In genomic region chr1:61035270-61035669, GRCm38 (mm10) we compare ENCODE assay signal across 28 mouse cellular contexts. TPM values are rescaled to one million over a fixed set of nuclear protein-coding genes. Genes with fewer than 3 reads are reported as not detected.
"Had no signal": no experiment of that assay in that cellular context is flagged by ENCODE, and none has a peak within 500 bp of the region (broad histone marks: within the 10 kb centered on the region; RNA-seq: fewer than 3 reads in every experiment).

No protein-coding gene starts in this region.

- H3K9ac ChIP-seq: heart, embryonic 12.5 days; hindbrain, embryonic 12.5 days; hindbrain, embryonic 14.5 days; intestine, embryonic 15.5 days; limb, embryonic 13.5 days; limb, embryonic 15.5 days; liver, embryonic 12.5 days; liver, embryonic 14.5 days had no signal

- H3K36me3 ChIP-seq: heart, embryonic 10.5 days; heart, embryonic 12.5 days; hindbrain, embryonic 10.5 days; hindbrain, embryonic 12.5 days; intestine, embryonic 15.5 days; limb, embryonic 13.5 days; limb, embryonic 15.5 days; liver, embryonic 12.5 days had no signal

- H3K4me2 ChIP-seq: heart, embryonic 12.5 days; hindbrain, embryonic 12.5 days; hindbrain, embryonic 14.5 days; intestine, embryonic 15.5 days; limb, embryonic 13.5 days; limb, embryonic 15.5 days; liver, embryonic 12.5 days had no signal

- H3K27me3 ChIP-seq: heart, embryonic 12.5 days; hindbrain, embryonic 12.5 days; intestine, embryonic 15.5 days; limb, embryonic 13.5 days; limb, embryonic 15.5 days; liver, embryonic 12.5 days had no signal

- DNase-seq: gastrocnemius, postnatal 14 days; gastrocnemius, postnatal 36 days; heart, adult 18-20 months; heart, postnatal 10 days; heart, postnatal 4 days; kidney, adult 18-20 months; kidney, adult 8-10 months; kidney, postnatal 14 days; kidney, postnatal 36 days; left cerebral cortex, postnatal 4 days had no signal

- H3K27ac ChIP-seq: heart, embryonic 10.5 days; hindbrain, embryonic 10.5 days; hindbrain, embryonic 12.5 days; hindbrain, embryonic 14.5 days; intestine, embryonic 15.5 days; kidney, postnatal 0 days; layer of hippocampus, adult 2 months; limb, embryonic 13.5 days; limb, embryonic 15.5 days; liver, embryonic 12.5 days; liver, embryonic 14.5 days had no signal

- ATAC-seq: hindbrain, embryonic 16.5 days; intestine, embryonic 15.5 days; intestine, postnatal 0 days; liver, embryonic 12.5 days had no signal

- H3K4me1 ChIP-seq: heart, embryonic 10.5 days; heart, embryonic 12.5 days; hindbrain, embryonic 10.5 days; hindbrain, embryonic 12.5 days; intestine, embryonic 15.5 days; limb, embryonic 13.5 days; liver, embryonic 12.5 days had no signal

- H3K4me3 ChIP-seq: heart, embryonic 10.5 days; heart, embryonic 12.5 days; hindbrain, embryonic 10.5 days; hindbrain, embryonic 12.5 days; intestine, embryonic 15.5 days; layer of hippocampus, adult 2 months; limb, embryonic 13.5 days; limb, embryonic 15.5 days; liver, embryonic 12.5 days had no signal

- H3K9me3 ChIP-seq: heart, embryonic 10.5 days; heart, embryonic 12.5 days; hindbrain, embryonic 10.5 days; hindbrain, embryonic 12.5 days; intestine, embryonic 15.5 days; limb, embryonic 13.5 days; limb, embryonic 15.5 days; liver, embryonic 12.5 days had no signal

RNA-seq across cellular contexts. Expression of gene Icos, which starts 57.5 kb away (rescaled TPM):
- total RNA-seq: gastrocnemius, adult 18-20 months; gastrocnemius, adult 8-10 months; gastrocnemius, postnatal 36 days; layer of hippocampus, adult 2 months; layer of hippocampus, postnatal 25 days; left cerebral cortex, adult 8-10 months had no signal
